Mouse (Mus musculus): Measurements from ENCODE around the gene Krtdap.

DNA sequence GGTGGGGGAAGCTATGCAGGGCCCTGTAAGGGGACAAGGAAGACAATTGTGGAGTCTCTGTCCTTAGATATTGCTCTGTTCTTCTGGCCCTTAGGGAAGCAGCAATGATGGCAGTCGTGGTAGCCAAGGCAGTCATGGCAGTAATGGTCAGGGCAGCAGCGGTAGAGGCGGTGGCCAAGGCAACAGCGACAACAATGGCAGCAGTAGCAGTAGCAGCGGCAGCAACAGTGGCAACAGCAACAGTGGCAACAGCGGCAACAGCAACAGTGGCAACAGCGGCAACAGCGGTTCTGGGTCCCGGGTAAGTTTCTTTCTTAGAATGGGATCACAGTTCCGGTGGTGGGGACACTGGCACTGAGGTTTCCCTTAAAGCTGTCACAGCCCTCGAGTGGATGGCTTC lies 22.5 kb upstream of the Krtdap start:
- no peak for TF ChIP-seq EP300 (IDR thresholded peaks at IDR 0.05; ENCODE audit: low read depth)
- TF ChIP-seq CTCF (IDR thresholded peaks at IDR 0.05; ENCODE audit: low read depth), result no peak

Measured in liver, embryonic 14.5 days (tissue).